Mouse (Mus musculus): ENCODE results near the gene Dlgap1.

Gene Dlgap1

DNA sequence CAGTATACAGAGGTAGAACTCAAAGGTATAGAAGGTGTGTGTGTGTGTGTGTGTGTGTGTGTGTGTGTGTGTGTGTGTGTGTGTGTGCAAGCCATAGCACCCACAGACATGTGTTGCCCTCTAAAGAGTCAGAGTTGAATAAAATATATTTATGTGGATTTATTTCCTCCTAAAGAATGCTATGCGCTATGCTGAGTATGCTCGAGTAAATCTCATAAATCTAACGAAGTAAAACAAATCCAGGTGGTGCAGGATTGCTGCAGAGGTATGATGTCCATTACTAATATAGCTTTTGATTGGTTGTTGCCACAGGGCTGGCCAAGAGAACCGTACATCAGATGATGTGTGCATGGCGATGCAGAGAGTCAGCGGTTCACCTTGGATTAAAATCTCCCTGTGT, 222.4 kb downstream of the Dlgap1 start:
- DNase-seq = no peak

- DNase-seq = no peak
Observed at GRCm38 (mm10) chr17:70222891-70223290, 254.0 kb downstream of the Dlgap1 start.

DNA sequence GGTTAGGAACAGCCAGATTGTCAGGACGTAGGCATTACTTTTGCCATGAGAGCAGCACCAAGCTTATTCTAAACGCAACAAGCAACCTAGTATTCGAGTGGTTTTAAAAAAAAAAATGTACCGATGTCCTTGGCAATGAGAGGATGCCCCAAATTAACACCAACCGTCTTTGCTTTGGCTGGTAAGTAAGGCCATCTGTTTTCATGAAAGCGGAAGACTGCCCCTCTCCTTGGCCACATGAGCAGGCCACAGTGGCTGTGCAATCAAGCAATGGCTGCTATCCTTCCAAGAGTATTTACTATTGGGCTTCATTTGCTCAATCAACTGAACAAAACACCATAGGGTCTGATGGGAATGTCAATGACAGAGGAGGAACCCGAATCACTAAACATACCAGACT, 278.5 kb downstream of the Dlgap1 start:
- DNase-seq = no peak

GRCm38 (mm10) chr17:70248250-70248649, 279.4 kb downstream of the Dlgap1 start:
- no peak for DNase-seq

DNA sequence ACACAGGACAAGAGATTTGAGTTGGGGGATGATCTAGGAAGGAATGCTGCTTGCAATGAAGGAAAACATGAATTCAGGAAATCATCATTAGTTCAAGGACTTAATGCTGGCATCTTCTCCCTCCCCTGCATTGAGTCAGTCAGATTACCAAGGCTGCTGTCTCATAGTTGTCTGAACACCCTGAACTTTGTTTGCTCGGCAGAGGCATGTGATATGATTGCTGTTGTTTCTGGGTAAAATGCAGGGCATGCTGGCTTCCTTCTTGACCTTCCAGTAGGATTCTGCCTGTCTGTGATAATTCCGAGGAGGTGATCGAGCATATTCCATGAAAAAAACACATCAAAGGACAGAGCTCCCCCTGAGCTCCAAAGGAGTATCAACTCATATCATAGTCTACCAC, 283.6 kb downstream of the Dlgap1 start:
- no peak for DNase-seq

DNA sequence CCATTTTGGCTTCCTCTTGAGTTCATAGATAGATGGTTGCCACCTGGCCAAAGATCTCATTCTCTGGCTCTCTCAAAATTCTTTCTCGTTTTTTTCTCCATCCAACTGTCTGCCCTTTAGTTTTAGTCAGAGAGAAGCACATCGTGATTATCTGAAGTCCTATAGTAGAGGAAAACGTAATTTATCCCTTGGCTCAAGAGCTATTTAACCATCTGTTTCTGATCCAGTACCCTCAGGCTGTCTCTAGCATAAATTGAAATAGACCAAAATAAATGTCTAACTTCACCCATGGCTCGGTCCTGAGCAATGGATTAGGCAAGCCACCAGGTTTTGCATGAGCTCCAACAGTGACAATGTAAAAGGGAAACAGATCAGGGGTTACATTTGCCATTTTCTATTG, 287.5 kb downstream of the Dlgap1 start:
- no peak for DNase-seq

DNA sequence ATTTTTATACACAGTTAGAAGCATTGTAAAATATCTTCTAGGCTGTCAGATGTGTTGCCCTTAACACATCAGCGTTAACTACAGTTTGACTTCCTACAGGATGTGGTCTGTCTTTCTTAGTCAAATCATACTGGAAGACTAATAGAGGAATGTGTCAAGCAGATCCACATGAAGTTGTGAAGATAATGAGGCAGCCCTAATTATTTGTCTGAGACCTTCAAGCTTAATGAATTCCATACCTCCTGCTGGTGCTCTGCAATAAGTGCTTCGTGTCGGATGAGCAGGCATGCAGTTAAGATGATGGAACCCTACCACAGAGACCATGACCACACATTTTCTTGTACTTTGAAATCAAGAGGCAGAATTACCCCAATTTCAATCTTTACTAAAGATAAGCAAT, 294.3 kb downstream of the Dlgap1 start:
- no peak for DNase-seq

DNA sequence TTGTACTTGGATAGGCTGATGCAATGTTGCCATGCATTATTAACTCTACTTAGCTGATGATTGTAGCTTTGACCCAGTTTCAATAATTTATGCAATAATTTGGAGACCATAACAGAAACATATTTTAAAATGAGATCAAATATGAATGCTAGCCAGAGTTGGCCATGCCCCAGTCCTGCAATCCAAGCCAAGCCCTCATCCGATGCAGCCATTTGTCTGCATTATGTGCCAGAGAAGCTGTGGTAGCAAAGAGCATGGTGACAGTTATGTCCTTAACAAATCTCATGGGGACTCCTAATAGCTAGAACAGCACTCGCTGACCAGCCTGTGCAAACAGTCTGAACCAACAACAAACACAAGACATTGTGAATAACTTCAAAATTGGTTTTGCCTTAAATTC, 303.3 kb downstream of the Dlgap1 start:
- DNase-seq = no peak

DNA sequence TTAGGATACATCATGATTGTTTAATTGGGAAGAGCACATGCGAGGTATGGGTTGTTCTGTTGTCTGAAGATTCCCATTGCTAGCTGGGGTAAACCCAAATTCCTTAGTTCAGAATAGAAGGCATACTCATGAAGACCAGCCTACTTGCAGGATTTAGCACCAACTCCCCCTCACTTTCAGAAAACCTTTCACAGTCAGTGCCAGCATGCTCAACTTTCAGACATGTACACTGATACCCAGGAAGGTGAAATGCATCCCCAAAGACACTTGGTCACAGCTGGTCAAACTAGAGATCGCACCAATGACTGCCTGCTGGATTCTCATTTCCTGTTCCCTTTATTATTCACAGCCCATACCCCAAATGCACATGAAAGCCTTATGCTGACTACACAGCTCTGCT, 318.8 kb downstream of the Dlgap1 start:
- DNase-seq = no peak

DNA sequence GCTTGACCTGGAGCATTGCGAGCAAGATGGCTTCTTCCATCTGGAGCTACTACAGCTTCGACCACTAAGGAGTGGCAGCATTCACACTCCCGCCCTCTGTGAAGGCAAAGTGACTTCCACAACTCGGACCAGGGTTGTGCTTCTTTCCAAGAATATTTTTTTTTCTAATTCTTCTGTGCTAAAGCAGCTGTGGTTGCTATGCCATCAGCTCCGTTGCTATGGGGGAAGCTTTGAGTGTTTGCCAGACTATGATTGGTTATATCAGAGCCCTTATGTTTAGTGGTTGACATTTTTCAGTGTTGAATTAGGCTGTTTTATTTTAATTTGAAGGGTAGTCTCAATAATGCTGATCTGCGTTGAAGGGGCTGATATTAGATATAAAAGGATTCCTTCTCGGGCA, 325.2 kb downstream of the Dlgap1 start:
- DNase-seq = no peak

GRCm38 (mm10) chr17:70301941-70302478, 333.1 kb downstream of the Dlgap1 start:
- no peak for DNase-seq

DNA sequence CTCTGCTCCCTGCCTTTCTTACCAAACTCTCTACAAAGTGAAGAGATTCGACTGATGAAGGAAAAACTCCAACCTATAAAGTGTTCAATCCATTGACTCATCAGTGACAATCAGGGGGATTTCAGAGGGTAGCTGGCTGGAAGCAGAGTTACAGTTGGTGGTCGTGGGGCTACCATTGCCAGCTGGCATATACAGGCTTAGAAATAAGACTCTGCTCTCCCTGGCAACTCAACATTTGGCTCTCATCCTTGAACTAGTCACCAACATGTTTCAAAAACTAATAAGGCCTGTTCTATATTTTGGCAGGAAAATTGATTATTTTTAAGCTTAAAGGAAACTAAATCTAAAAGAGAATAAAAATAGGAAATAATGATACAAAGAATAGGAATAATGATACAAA, 333.8 kb downstream of the Dlgap1 start:
- no peak for DNase-seq

DNA sequence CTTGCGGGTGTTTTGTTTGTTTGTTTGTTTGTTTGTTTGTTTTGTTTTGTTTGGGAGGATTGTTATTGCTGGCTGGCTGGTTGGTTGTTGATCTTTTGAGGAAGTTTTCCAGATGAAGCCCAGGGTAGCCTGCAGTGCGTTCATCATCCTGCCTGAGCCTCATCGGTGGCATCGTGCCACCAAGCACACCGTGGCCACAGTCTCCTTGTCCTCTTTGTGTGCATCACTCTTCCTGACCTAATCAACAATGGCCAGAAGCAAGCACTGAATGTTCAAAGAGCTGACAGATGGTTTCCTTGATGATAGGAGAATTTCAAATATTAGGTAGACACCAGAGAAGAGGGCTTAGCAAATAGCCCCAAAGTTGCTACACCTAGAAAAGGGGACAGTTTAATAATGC, 336.1 kb downstream of the Dlgap1 start:
- DNase-seq = no peak

DNA sequence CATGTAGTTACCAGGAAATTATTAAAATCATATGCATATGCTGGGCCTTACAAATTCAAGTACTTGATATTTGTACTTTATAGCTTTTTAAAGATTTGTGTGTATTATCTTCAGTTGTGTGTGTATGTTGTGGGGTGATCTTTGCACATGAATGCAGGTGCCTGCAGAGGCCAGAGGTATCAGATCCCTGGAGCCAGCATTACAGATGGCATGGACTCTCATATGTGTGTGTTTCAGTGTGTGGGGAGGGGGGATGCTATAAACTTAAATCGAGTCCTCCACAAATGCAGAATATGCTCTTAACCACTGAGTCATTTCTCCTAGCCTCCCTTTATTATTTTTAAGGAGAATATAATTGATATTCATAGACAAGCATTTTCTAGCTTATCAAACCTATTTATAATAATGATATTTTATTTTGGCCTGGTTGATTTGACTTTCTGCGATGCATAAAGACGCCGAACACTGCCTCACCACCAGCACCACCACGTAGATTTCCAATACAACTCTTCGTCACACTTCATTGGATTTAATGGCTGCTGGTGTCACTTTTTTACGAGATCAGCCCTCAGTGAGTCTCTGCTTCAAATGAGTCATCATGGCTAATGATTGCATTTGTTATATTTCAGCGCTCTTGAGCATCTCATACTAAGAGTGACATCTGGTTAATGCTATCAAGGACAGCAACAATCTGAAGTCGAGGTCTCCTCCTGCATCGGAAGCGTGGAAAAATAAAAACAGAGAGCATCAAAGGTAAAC, 338.7 kb downstream of the Dlgap1 start:
- no peak for DNase-seq

GRCm38 (mm10) chr17:70308364-70309231, 339.7 kb downstream of the Dlgap1 start:
- peak; percentile 32 for DNase-seq

- no peak for DNase-seq
Observed at GRCm38 (mm10) chr17:70316327-70316726, 347.5 kb downstream of the Dlgap1 start.

DNA sequence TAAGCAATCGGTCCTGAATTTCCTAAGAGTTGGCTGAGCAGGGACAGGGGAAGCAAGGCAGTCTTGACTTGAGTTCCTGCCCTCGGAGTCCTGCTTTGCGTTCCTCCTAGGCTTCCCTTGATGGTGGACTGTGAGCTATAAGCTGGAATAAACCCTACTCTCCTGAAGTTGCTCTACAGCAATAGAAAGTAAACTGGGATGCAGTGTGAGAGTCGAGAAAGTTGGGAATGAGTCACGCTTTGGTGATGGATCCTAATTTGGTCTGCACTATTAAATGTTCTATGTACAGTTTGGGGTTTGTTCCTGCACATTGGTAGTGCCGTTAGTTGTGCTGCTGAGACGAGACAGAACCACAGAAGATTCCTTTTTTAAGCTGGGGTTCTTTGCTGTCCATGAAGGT, 348.9 kb downstream of the Dlgap1 start:
- DNase-seq = no peak

DNA sequence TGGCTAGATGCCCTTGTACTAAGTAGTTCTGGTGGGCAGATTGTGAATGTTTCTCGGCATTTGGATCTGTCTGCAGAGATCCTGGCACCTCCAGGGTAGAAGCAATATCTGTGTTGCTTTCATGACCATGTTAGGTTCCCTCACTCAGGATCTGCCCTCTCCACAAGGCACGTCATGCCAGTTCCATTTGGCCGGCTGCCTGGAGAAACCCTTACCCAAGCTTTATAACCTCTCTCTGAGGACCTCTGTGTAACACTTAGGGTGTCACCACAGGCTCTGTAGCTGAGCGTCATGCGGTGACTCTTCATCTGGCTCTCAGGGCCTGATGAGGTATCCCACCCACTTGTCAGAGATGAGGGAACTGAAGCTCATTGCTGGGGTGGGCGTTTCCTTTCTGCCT, 353.1 kb downstream of the Dlgap1 start:
- no peak for DNase-seq

- no peak for DNase-seq
Observed at GRCm38 (mm10) chr17:70333440-70333839, 364.6 kb downstream of the Dlgap1 start.

- no peak for DNase-seq
Observed at GRCm38 (mm10) chr17:70334171-70334570, 365.3 kb downstream of the Dlgap1 start.

GRCm38 (mm10) chr17:70339821-70340220, 370.9 kb downstream of the Dlgap1 start:
- DNase-seq = no peak

- DNase-seq = no peak
Observed at GRCm38 (mm10) chr17:70341230-70341629, 372.4 kb downstream of the Dlgap1 start.

DNA sequence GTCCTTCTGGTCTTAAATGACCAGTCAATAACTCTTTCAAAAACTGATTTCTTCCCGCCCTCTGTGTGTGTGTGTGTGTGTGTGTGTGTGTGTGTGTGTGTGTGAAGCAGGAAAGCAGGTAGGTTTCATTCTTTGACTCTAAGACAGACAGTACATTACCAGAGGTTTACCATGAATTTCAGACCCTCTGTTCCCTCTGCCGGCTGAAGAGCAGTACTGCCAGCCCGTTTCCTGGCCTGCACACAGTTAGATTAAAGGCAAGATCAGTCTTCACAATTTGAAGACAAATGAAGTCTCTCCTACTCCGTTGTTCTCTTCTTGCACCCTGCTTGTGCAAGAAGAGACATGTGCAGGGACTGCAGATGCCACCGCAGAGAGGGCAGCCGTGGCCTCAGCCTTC, 373.0 kb downstream of the Dlgap1 start:
- peak; percentile 38 for DNase-seq

DNA sequence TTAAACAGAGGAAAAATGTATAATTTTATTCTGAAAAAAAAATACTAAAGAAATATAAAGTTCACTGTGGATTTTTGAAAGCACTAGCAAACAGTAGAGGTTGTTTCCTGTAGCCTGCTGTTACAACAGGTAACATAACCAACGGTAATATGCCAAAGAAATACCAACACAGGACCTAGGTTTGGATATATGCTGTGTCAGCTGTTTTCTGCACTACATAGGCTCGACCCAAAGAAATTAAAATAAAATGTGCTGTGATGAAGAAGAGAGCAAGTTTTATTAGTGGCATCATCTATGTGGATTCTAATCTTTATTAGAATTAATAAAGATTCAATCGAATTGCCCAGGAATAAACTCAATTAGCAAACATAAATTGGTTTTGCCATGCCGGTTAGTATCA, 378.5 kb downstream of the Dlgap1 start:
- DNase-seq = no peak
